Mouse (Mus musculus) heart, embryonic 14.5 days (tissue): ENCODE results near the gene Vmn1r32. TPM values are rescaled to one million over a fixed set of nuclear protein-coding genes. Genes with fewer than 3 reads are reported as not detected.

Experiments used
- ATAC-seq: fragments of 200-750 bp; cut with Nextera tagmentation; 2 replicates; pipeline ENCODE4 v1.8.0; 2017; ENCODE audit warnings: low read depth, moderate TSS enrichment; ENCODE audit not compliant: insufficient number of reproducible peaks, insufficient read depth, low FRiP score
- H3K27ac ChIP-seq, 2 experiments: fragments of 200-500 bp in 1 of 2; fragments of 300-500 bp in 1 of 2; sonication (generic) in 1 of 2; replicated peaks in 1 of 2; 2 replicates each; pipeline ENCODE4 v1.5.1; 2012 to 2014; ENCODE audit warnings: low read depth in 2 of 2, low read length in 2 of 2, control low read depth in 1 of 2, mild to moderate bottlenecking in 1 of 2, mixed read lengths in 1 of 2; ENCODE audit not compliant: control insufficient read depth in 1 of 2, insufficient read depth in 1 of 2
- H3K27me3 ChIP-seq: fragments of 300-500 bp; sonication (generic); 2 replicates; pipeline ENCODE4 v1.6.1; 2014; ENCODE audit warnings: mild to moderate bottlenecking, low read length, control low read depth; ENCODE audit not compliant: control insufficient read depth, insufficient read depth
- H3K36me3 ChIP-seq: fragments of 300-500 bp; sonication (generic); 2 replicates; pipeline ENCODE4 v1.6.1; 2014; ENCODE audit warnings: mild to moderate bottlenecking, control low read depth, low read length, mixed read lengths; ENCODE audit not compliant: control insufficient read depth, insufficient read depth
- H3K4me1 ChIP-seq, 2 experiments: fragments of 200-500 bp in 1 of 2; fragments of 300-500 bp in 1 of 2; sonication (generic) in 1 of 2; 2 replicates each; pipeline ENCODE4 v1.6.1; 2012 to 2014; ENCODE audit warnings: low read length in 2 of 2, control low read depth in 1 of 2, mixed read lengths in 1 of 2; ENCODE audit not compliant: control insufficient read depth in 2 of 2, insufficient read depth in 2 of 2
- H3K4me2 ChIP-seq: fragments of 300-500 bp; sonication (generic); 2 replicates; pipeline ENCODE4 v1.6.1; 2014; ENCODE audit warnings: mild to moderate bottlenecking, low read length
- H3K4me3 ChIP-seq, 2 experiments: fragments of 200-500 bp in 1 of 2; fragments of 300-500 bp in 1 of 2; sonication (generic) in 1 of 2; 2 replicates each; pipeline ENCODE4 v1.5.1; 2012 to 2014; ENCODE audit warnings: low read length in 2 of 2, mild to moderate bottlenecking in 2 of 2, control low read depth in 1 of 2, low read depth in 1 of 2, moderate library complexity in 1 of 2; ENCODE audit not compliant: control insufficient read depth in 1 of 2, insufficient read depth in 1 of 2
- H3K9ac ChIP-seq: fragments of 300-500 bp; sonication (generic); 2 replicates; pipeline ENCODE4 v1.6.1; 2014; ENCODE audit warnings: mild to moderate bottlenecking, low read length
- H3K9me3 ChIP-seq: fragments of 300-500 bp; sonication (generic); 2 replicates; pipeline ENCODE4 v1.6.1; 2016; ENCODE audit warnings: low read length, control low read depth; ENCODE audit not compliant: control insufficient read depth
- WGBS: fragments of 180-500 bp; shearing (Covaris S2); extraction: QIAGEN DNeasy Blood & Tissue Kit; methylation state at CpG from one replicate; pipeline ENCODE4 v1.1.7; 2014; 5-methylcytosine and 5-hydroxymethylcytosine counted together
- polyA plus RNA-seq: library from polyadenylated mRNA; unstranded; fragments of >200 nt; fragmentation: Nextera tagmentation; extraction: Ambion mirVana; gene quantifications from 2 replicates; pipeline ENCODE4 v1.2.1, GENCODE M21; 2014

Gene Vmn1r32
- polyA plus RNA-seq, 1 experiment from 2014 or later = not detected

DNA sequence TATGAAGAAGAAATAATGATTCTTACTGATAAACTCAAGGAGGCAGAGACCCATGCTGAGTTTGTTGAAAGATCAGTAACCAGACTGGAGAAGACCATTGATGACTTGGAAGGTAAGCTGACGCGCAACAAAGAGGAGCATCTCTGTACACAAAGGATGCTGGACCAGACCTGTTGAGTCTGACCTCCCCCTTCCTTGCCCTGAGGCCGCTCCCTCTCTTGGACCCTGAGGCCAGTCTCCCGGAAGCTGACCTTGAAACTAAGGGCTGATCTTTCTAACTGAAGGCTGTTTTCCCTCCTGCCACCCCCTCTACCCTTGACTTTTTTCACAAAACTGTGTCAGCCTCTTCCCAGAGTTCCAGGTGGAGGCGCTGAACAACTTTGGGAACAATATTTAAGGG is 43.5 kb downstream of the Vmn1r32 start:
- no peak overlapping the region for H3K4me2 ChIP-seq
- WGBS = 95% methylated on average over 5 of the region's 5 CpGs
- H3K36me3 ChIP-seq = no peaks in the 10 kb centered on the region
- no peaks in the 10 kb centered on the region for H3K27me3 ChIP-seq
- H3K4me1 ChIP-seq = no peaks in the 10 kb centered on the region
- no peaks in the 10 kb centered on the region for H3K9me3 ChIP-seq
- no peak overlapping the region for H3K4me3 ChIP-seq
- ATAC-seq = no peak
- H3K9ac ChIP-seq = no peak overlapping the region
- no peak overlapping the region for H3K27ac ChIP-seq

Other genes starting within 250 kb of the Vmn1r32 start
- 67.0 and 70.3 TPM in 2 replicates for gene Mad2l1, start 24.7 kb downstream of the Vmn1r32 start, polyA plus RNA-seq
- not detected in 2 replicates for gene Vmn1r33, start 58.2 kb upstream of the Vmn1r32 start, polyA plus RNA-seq
- not detected in 2 replicates for gene Vmn1r34, start 83.8 kb upstream of the Vmn1r32 start, polyA plus RNA-seq
- not detected in 2 replicates for gene Vmn1r35, start 125.8 kb upstream of the Vmn1r32 start, polyA plus RNA-seq
- gene Vmn1r36, start 159.1 kb upstream of the Vmn1r32 start, polyA plus RNA-seq = not detected in 2 replicates
- not detected in 2 replicates for gene Vmn1r37, start 169.3 kb upstream of the Vmn1r32 start, polyA plus RNA-seq
- not detected in 2 replicates for gene Vmn1r38, start 222.5 kb upstream of the Vmn1r32 start, polyA plus RNA-seq